Mouse (Mus musculus) MEL (cell line): ENCODE results near the gene Ntan1. TPM values are rescaled to one million over a fixed set of nuclear protein-coding genes. Genes with fewer than 3 reads are reported as not detected.

Experiments used
- DNase-seq: peaks from one replicate; pipeline ENCODE4 v3.0.0; 2011; ENCODE audit warnings: low read depth, low spot score
- H3K27ac ChIP-seq: 2 replicates; pipeline ENCODE4 v1.5.1; 2012; ENCODE audit warnings: low read depth, mild to moderate bottlenecking, control low read depth, low read length, moderate library complexity; ENCODE audit not compliant: control insufficient read depth
- H3K27me3 ChIP-seq, 2 experiments: fragments of 150-350 bp in 1 of 2; sonication (generic) in 1 of 2; 2 replicates each; pipeline ENCODE4 v1.6.1; 2012; ENCODE audit warnings: low read length in 2 of 2, mild to moderate bottlenecking in 2 of 2, improper control_type of control experiment in 1 of 2, moderate library complexity in 1 of 2; ENCODE audit not compliant: insufficient read depth in 2 of 2, control insufficient read depth in 1 of 2
- H3K36me3 ChIP-seq, 2 experiments: 2 replicates each; pipeline ENCODE4 v1.6.1; 2012 to 2014; ENCODE audit warnings: low read length in 2 of 2, improper control_type of control experiment in 1 of 2, inconsistent platforms in 1 of 2, mild to moderate bottlenecking in 1 of 2; ENCODE audit not compliant: insufficient read depth in 2 of 2, control insufficient read depth in 1 of 2
- H3K4me1 ChIP-seq, 2 experiments: fragments of 150-350 bp in 1 of 2; sonication (generic) in 1 of 2; 2 replicates each; pipeline ENCODE4 v1.6.1; 2012; ENCODE audit warnings: low read length in 2 of 2, improper control_type of control experiment in 1 of 2, mild to moderate bottlenecking in 1 of 2; ENCODE audit not compliant: insufficient read depth in 2 of 2, control insufficient read depth in 1 of 2
- H3K4me3 ChIP-seq, 2 experiments: fragments of 150-350 bp in 1 of 2; sonication (generic) in 1 of 2; 2 replicates each; pipeline ENCODE4 v1.5.1; 2012; ENCODE audit warnings: low read depth in 2 of 2, low read length in 2 of 2, mild to moderate bottlenecking in 2 of 2, moderate library complexity in 2 of 2, control low read depth in 1 of 2, improper control_type of control experiment in 1 of 2; ENCODE audit not compliant: control insufficient read depth in 1 of 2, insufficient read depth in 1 of 2
- H3K79me2 ChIP-seq: 2 replicates; pipeline ENCODE4 v1.6.1; 2012; ENCODE audit warnings: mild to moderate bottlenecking, low read length, moderate library complexity; ENCODE audit not compliant: control insufficient read depth, poor library complexity, insufficient read depth
- H3K9ac ChIP-seq: 2 replicates; pipeline ENCODE4 v1.6.1; 2012; ENCODE audit warnings: low read depth, mild to moderate bottlenecking, control low read depth, low read length, moderate library complexity; ENCODE audit not compliant: control insufficient read depth, poor library complexity, severe bottlenecking
- H3K9me3 ChIP-seq: fragments of 150-350 bp; sonication (generic); replicated peaks from 2 replicates; pipeline ENCODE4 v1.6.1; 2012; ENCODE audit warnings: mild to moderate bottlenecking, low read length, improper control_type of control experiment, moderate library complexity; ENCODE audit not compliant: insufficient read depth
- BHLHE40 ChIP-seq: IDR thresholded peaks from 2 replicates; pipeline ENCODE4 v1.6.1; 2012; ENCODE audit warnings: low read depth, mild to moderate bottlenecking, inconsistent platforms, low read length, improper control_type of control experiment, borderline replicate concordance
- CHD1 ChIP-seq: IDR thresholded peaks from 2 replicates; pipeline ENCODE4 v1.6.1; 2012; ENCODE audit warnings: low read depth, mild to moderate bottlenecking, inconsistent platforms, low read length, improper control_type of control experiment
- CHD2 ChIP-seq: IDR thresholded peaks from 2 replicates; pipeline ENCODE4 v1.6.1; 2011; ENCODE audit warnings: low read length, improper control_type of control experiment
- E2F4 ChIP-seq: IDR thresholded peaks from 2 replicates; pipeline ENCODE4 v1.6.1; 2011; ENCODE audit warnings: low read depth, low read length, improper control_type of control experiment, borderline replicate concordance
- ELF1 ChIP-seq: IDR thresholded peaks from 2 replicates; pipeline ENCODE4 v1.6.1; 2014; ENCODE audit warnings: low read depth, mild to moderate bottlenecking, inconsistent platforms, low read length, improper control_type of control experiment, moderate library complexity
- EP300 ChIP-seq, 2 experiments: IDR thresholded peaks; 2 replicates each; pipeline ENCODE4 v1.6.1; 2011; ENCODE audit warnings: improper control_type of control experiment in 2 of 2, low read length in 2 of 2, low read depth in 1 of 2, mild to moderate bottlenecking in 1 of 2
- ETS1 ChIP-seq: IDR thresholded peaks from 2 replicates; pipeline ENCODE4 v1.6.1; 2012; ENCODE audit warnings: low read depth, mild to moderate bottlenecking, inconsistent platforms, low read length, improper control_type of control experiment, moderate library complexity
- HCFC1 ChIP-seq: IDR thresholded peaks from 2 replicates; pipeline ENCODE4 v1.6.1; 2012; ENCODE audit warnings: low read depth, mild to moderate bottlenecking, inconsistent platforms, low read length, improper control_type of control experiment, moderate library complexity
- JUND ChIP-seq: IDR thresholded peaks from 2 replicates; pipeline ENCODE4 v1.6.1; 2011; ENCODE audit warnings: low read depth, mild to moderate bottlenecking, improper control_type of control experiment, low read length
- KAT2A ChIP-seq: conservative IDR thresholded peaks from 2 replicates; pipeline ENCODE4 v1.6.1; 2012; ENCODE audit warnings: low read depth, low read length, improper control_type of control experiment, inconsistent platforms
- MAFK ChIP-seq: IDR thresholded peaks from 2 replicates; pipeline ENCODE4 v1.6.1; 2011; ENCODE audit warnings: low read depth, mild to moderate bottlenecking, low read length, improper control_type of control experiment, borderline replicate concordance
- MAX ChIP-seq: IDR thresholded peaks from 2 replicates; pipeline ENCODE4 v1.6.1; 2011; ENCODE audit warnings: low read length, improper control_type of control experiment
- MAZ ChIP-seq: IDR thresholded peaks from 2 replicates; pipeline ENCODE4 v1.6.1; 2012; ENCODE audit warnings: low read depth, mild to moderate bottlenecking, inconsistent platforms, low read length, improper control_type of control experiment
- MEF2A ChIP-seq: IDR thresholded peaks from 2 replicates; pipeline ENCODE4 v1.6.1; 2014; ENCODE audit warnings: low read depth, mild to moderate bottlenecking, inconsistent platforms, low read length, improper control_type of control experiment; ENCODE audit not compliant: poor library complexity, insufficient replicate concordance, severe bottlenecking; ENCODE audit errors: extremely low read depth
- MXI1 ChIP-seq: IDR thresholded peaks from 2 replicates; pipeline ENCODE4 v1.6.1; 2011; ENCODE audit warnings: mild to moderate bottlenecking, low read depth, low read length, improper control_type of control experiment
- MYB ChIP-seq: IDR thresholded peaks from 2 replicates; pipeline ENCODE4 v1.6.1; 2011; ENCODE audit warnings: mild to moderate bottlenecking, low read depth, low read length, improper control_type of control experiment
- MYC ChIP-seq: IDR thresholded peaks from 2 replicates; pipeline ENCODE4 v1.6.1; 2011; ENCODE audit warnings: low read depth, mild to moderate bottlenecking, low read length, improper control_type of control experiment, moderate library complexity
- NELFE ChIP-seq: IDR thresholded peaks from 2 replicates; pipeline ENCODE4 v1.6.1; 2011; ENCODE audit warnings: low read depth, low read length, improper control_type of control experiment
- NRF1 ChIP-seq: IDR thresholded peaks from 2 replicates; pipeline ENCODE4 v1.6.1; 2014; ENCODE audit warnings: low read depth, mild to moderate bottlenecking, inconsistent platforms, low read length, improper control_type of control experiment, moderate library complexity; ENCODE audit not compliant: poor library complexity, insufficient read depth, severe bottlenecking
- POLR2A ChIP-seq, 2 experiments: IDR thresholded peaks; 2 replicates each; pipeline ENCODE4 v1.6.1; 2011 to 2012; ENCODE audit warnings: low read length in 2 of 2, mild to moderate bottlenecking in 2 of 2, control low read depth in 1 of 2, improper control_type of control experiment in 1 of 2, low read depth in 1 of 2, moderate library complexity in 1 of 2; ENCODE audit not compliant: control insufficient read depth in 1 of 2, insufficient read depth in 1 of 2, poor library complexity in 1 of 2
- POLR2AphosphoS2 ChIP-seq: IDR thresholded peaks from 2 replicates; pipeline ENCODE4 v1.6.1; 2011; ENCODE audit warnings: low read length, improper control_type of control experiment
- RAD21 ChIP-seq: IDR thresholded peaks from 2 replicates; pipeline ENCODE4 v1.6.1; 2011; ENCODE audit warnings: mild to moderate bottlenecking, low read depth, low read length, improper control_type of control experiment
- RCOR1 ChIP-seq: IDR thresholded peaks from 2 replicates; pipeline ENCODE4 v1.6.1; 2012; ENCODE audit warnings: low read depth, mild to moderate bottlenecking, inconsistent platforms, low read length, improper control_type of control experiment
- SIN3A ChIP-seq: IDR thresholded peaks from 2 replicates; pipeline ENCODE4 v1.6.1; 2012; ENCODE audit warnings: low read length, improper control_type of control experiment, inconsistent platforms
- SMC3 ChIP-seq: IDR thresholded peaks from 2 replicates; pipeline ENCODE4 v1.6.1; 2011; ENCODE audit warnings: low read depth, low read length, improper control_type of control experiment
- TAL1 ChIP-seq: IDR thresholded peaks from 2 replicates; pipeline ENCODE4 v1.6.1; 2012; ENCODE audit warnings: mild to moderate bottlenecking, inconsistent platforms, low read length, moderate library complexity, mixed read lengths
- TBP ChIP-seq: IDR thresholded peaks from 2 replicates; pipeline ENCODE4 v1.8.0; 2011; ENCODE audit warnings: low read depth, low read length, improper control_type of control experiment
- TCF12 ChIP-seq: IDR thresholded peaks from 2 replicates; pipeline ENCODE4 v1.6.1; 2014; ENCODE audit warnings: low read depth, mild to moderate bottlenecking, inconsistent platforms, low read length, improper control_type of control experiment, moderate library complexity
- UBTF ChIP-seq: IDR thresholded peaks from 2 replicates; pipeline ENCODE4 v1.6.1; 2012; ENCODE audit warnings: low read depth, mild to moderate bottlenecking, inconsistent platforms, low read length, improper control_type of control experiment, moderate library complexity, borderline replicate concordance; ENCODE audit not compliant: insufficient read depth
- USF1 ChIP-seq: IDR thresholded peaks from 2 replicates; pipeline ENCODE4 v1.6.1; 2014; ENCODE audit warnings: low read depth, mild to moderate bottlenecking, inconsistent platforms, low read length, improper control_type of control experiment, moderate library complexity
- ZC3H11A ChIP-seq: IDR thresholded peaks from 2 replicates; pipeline ENCODE4 v1.6.1; 2012; ENCODE audit warnings: low read depth, mild to moderate bottlenecking, inconsistent platforms, low read length, improper control_type of control experiment
- ZKSCAN1 ChIP-seq: IDR thresholded peaks from 2 replicates; pipeline ENCODE4 v1.6.1; 2012; ENCODE audit warnings: low read depth, mild to moderate bottlenecking, inconsistent platforms, low read length, improper control_type of control experiment, moderate library complexity
- ZMIZ1 ChIP-seq: IDR thresholded peaks from 2 replicates; pipeline ENCODE4 v1.6.1; 2012; ENCODE audit warnings: low read depth, mild to moderate bottlenecking, inconsistent platforms, low read length, improper control_type of control experiment, moderate library complexity
- ZNF384 ChIP-seq: IDR thresholded peaks from 2 replicates; pipeline ENCODE4 v1.6.1; 2012; ENCODE audit warnings: low read depth, mild to moderate bottlenecking, inconsistent platforms, low read length, improper control_type of control experiment
- polyA plus RNA-seq, 2 experiments: library from polyadenylated mRNA; stranded (reverse) in 1 of 2; unstranded in 1 of 2; fragments of >175 nt in 1 of 2; fragments of >200 nt in 1 of 2; gene quantifications; 2 replicates each; pipeline versions ENCODE4 v1.2.1 to v1.2.4; 2012; ENCODE audit warnings: low replicate concordance in 2 of 2, low read depth in 1 of 2; ENCODE audit not compliant: insufficient read length in 2 of 2, insufficient read depth in 1 of 2, missing spikeins in 1 of 2
- total RNA-seq: library from RNA; depleted of rRNA; stranded (reverse); fragments of 300-350 nt; gene quantifications from 2 replicates; pipeline ENCODE4 v1.2.3, GENCODE M21; 2012; rRNA removed

The Ntan1 gene
- total RNA-seq (38.3 and 40.4 TPM in 2 replicates), polyA plus RNA-seq (10 to 100 TPM in 1 of 2 experiments, not detected in 1; 57.4 TPM)

- Histone ChIP-seq H3K27ac (peak within 1 kb of the TSS; percentile 20), H3K4me1 (no peaks in the 10 kb centered on the region; a peak in 1 of 4 replicates), H3K27me3 (no peaks in the 10 kb centered on the region), H3K4me3 (peak within 1 kb of the TSS; percentile 73 to 94), H3K36me3 (peaks cover 3 to 7% of the 10 kb centered on the region in 2 experiments; a peak in 3 of 4 replicates), H3K9me3 (no peaks in the 10 kb centered on the region), H3K9ac (peak within 1 kb of the TSS; percentile 76), H3K79me2 (peaks cover 5% of the 10 kb centered on the region)
- peak; percentile 95 for DNase-seq
- TF ChIP-seq CHD1 (0 out of 2 replicates have a peak, but pooled peaks have one; percentile 11), SIN3A (peak; percentile 77), ZKSCAN1 (no peak), MAFK (no peak), TAL1 (no peak), ETS1 (no peak), EP300 (IDR thresholded peaks at IDR 0.05; ENCODE audit: low read depth in 1 of 2, low read length in 2 of 2) (no peak), SMC3 (no peak), HCFC1 (peak; percentile 94), NRF1 (0 out of 2 replicates have a peak, but pooled peaks have one; percentile 21), MYB (no peak), MAX (0 out of 2 replicates have a peak, but pooled peaks have one; percentile 25), MAZ (no peak; the same call in 1 of the 2 replicates), E2F4 (peak; percentile 31; the same call in 1 of the 2 replicates), ELF1 (peak; percentile 80), TBP (0 out of 2 replicates have a peak, but pooled peaks have one; percentile 12), ZC3H11A (no peak), CHD2 (peak; percentile 49), RCOR1 (no peak), POLR2A (IDR thresholded peaks at IDR 0.05; ENCODE audit: control insufficient read depth in 1 of 2, insufficient read depth in 1 of 2, low read depth in 1 of 2, low read length in 2 of 2, poor library complexity in 1 of 2) (peak in 1 of 2 experiments; percentile 19; a peak in 1 of 4 replicates), USF1 (peak; percentile 16; the same call in 1 of the 2 replicates), TCF12 (no peak), NELFE (peak; percentile 69), MXI1 (peak; percentile 68), POLR2AphosphoS2 (peak; percentile 47; the same call in 1 of the 2 replicates), MEF2A (no peak), KAT2A (peak; percentile 71; the same call in 1 of the 2 replicates), ZNF384 (no peak), ZMIZ1 (0 out of 2 replicates have a peak, but pooled peaks have one; percentile 51), RAD21 (no peak), JUND (no peak), MYC (0 out of 2 replicates have a peak, but pooled peaks have one; percentile 33), BHLHE40 (no peak), UBTF (no peak)
Measured at GRCm38 (mm10) chr16:13818560-13819393, at the start of gene Ntan1. Gene Ntan1, plus strand, starts transcription at chr16:13818845.
